Mouse (Mus musculus) urinary bladder, postnatal 36 days (tissue): ENCODE data around the gene Cnrip1.

Experiments used
- DNase-seq, 2 experiments: peaks; one replicate each; pipeline ENCODE4 v3.0.0; 2022; ENCODE audit warnings: low spot score in 2 of 2, mixed read lengths in 1 of 2

The Cnrip1 gene

GRCm38 (mm10) chr11:17107359-17107758 lies 56.0 kb downstream of the Cnrip1 start:
- no peak for DNase-seq

DNA sequence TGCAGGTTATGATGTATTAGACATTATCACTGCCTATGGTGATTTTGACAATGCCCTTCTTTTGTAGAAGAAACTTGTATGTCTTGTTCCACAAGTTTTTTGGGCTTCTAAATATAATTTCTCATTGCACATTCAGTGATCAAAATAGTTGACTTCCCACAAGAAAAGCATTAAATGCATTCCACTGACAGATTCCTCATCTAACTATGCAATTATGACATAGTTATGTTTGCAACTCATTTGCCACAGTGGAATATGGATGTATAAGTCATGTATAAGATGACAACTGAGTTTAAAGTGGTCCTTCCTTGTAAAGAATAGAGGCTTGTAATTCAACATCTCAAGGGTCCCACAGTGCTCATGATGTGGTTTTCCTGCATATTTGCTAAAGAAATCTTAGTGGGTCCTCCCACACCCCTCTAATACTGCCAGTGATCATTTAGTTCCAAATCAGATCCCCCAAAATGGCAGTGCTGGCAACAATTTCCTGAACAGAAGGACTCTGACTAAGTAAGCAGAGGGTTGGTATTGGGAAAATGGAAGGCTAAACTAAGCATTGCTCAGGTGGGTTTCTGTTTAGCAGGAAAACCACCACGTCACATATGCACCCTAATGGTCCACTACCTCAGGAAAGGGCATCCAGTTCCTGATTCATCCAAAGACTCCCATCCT lies 61.2 kb downstream of the Cnrip1 start:
- no peak for DNase-seq

GRCm38 (mm10) chr11:17126418-17126817 lies 75.0 kb downstream of the Cnrip1 start:
- DNase-seq, result no peak
